Mouse (Mus musculus): ENCODE measurements at regions not wholly inside any gene's neighbourhood (a gene's known extent, or its start where the extent isn't known, plus 50 kb on each side); places are given as distances from the start of the nearest gene placed in this dataset.

DNA sequence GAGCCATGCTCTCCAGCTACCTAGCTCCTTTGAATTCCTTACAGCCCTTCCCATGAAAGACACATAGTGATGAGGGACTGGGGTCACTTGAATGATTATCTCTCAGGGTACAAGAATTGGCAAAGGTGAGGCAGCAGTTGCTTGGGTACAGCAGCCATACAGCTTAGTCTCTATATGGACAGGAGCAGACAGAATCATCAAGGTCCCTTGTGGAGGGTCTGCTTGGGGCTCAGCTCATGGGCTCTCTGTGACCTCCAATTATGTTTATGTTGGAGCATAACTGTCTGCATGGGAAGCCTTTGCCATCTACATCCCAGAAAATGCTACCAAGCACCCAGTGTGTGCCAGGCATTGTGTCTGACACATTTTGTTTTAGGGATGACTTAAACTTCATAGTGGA, 118.4 kb upstream of the Lhcgr start:
- no peak for DNase-seq (ENCODE audit: low read depth)

DNA sequence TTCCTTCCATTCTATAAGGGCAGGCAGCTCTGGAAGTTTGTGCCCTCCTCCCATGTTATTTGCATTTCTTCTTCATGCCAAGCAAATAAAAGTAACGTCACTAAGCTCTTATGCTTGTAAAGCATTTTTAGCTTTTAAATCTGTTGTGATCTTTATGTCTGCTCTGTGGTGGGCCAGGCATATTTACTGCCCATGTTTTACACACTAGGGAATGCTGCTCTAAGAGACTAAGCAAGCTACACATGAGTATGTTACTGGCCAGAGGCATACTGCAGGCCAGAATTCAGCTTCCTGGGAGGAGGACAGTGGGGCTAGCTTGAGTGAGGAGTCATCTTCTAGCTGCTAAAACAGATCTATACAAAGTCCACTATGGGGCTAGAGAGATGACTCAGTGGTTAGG, 110.0 kb upstream of the Lhcgr start:
- DNase-seq (ENCODE audit: low read depth): no peak

DNA sequence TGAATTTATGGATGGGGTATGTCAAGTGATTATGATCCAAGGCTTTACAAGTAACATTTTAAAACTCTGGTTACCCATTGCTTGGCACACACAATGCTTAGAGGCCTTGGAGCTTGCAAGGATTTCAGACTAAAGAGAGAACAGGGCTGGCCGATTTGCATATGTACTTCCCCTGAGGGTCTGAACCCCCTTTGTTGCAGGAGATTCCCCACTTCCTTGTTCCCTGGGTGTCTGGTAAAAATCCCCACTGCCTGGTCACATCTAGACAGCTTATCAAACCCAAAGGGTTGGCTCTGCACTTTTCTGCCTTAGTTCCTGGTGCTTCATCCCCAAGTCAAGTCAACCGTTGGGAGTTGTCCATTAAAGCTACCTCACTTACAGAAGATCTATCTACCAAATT, 109.1 kb upstream of the Lhcgr start:
- DNase-seq (ENCODE audit: low read depth): no peak

DNA sequence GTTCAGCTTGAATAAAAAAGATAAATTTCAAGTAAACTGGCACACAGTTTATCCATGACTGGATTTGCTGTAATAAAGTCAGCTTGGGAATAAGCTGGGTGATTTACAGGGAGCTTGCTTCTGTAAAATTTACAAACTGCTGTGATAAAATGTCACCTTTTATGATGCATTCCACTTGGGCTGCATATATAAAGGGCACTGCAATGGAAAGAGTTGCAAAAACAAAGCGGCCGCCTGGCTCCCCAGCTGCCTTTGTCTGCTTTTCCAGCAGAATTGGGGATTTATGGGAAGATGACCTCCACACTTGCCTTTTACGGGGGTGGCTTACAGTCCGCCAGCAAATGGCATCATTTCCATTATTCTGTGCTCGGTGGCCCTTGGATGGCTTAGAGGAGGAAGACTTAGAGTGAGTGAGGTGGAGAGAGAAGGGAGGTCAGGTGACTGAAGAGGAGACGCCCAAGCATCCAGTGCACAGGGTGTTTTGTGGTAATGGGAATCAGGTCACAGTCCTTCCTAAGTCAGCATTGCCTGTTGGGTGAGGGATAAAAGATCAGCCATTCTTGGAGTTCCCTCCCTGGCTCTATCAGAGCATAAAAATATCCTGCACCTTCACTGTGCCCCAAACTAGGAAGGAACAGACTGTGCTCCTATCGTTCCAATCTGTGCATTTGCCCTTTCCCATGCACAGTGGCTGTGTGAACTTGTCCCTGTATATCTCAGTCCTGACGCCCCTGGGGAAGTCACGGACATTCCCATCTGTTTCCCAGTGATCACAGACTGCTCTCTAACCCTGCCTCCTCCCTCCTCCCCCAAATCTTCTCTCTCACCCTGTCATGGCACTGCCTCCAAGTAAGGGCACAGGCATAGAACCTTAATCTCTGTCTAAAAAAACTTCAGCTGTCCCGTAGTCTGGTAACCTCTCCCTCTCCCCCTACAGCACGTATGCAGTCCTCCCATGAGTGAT, 107.2 kb upstream of the Lhcgr start:
- DNase-seq (ENCODE audit: low read depth): no peak

DNA sequence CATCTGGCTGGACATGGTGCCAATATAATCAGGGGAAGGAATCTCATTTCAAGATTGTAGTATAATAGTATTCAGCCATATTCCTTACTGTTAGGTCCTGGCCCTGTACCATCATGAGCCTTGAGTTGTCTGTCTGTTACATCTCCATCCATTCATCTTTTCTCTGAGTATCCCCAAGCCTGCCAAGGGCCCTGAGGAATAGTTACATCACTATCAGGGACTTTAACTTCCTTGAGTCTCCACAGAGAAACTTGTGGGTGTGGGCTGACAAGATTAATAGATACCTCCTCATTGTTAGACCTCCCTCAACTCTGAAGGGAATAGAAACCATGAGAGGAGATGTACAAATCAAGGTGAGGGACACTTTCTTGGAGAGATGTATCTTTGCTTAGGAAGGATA, 101.7 kb upstream of the Lhcgr start:
- DNase-seq (ENCODE audit: low read depth): no peak

DNA sequence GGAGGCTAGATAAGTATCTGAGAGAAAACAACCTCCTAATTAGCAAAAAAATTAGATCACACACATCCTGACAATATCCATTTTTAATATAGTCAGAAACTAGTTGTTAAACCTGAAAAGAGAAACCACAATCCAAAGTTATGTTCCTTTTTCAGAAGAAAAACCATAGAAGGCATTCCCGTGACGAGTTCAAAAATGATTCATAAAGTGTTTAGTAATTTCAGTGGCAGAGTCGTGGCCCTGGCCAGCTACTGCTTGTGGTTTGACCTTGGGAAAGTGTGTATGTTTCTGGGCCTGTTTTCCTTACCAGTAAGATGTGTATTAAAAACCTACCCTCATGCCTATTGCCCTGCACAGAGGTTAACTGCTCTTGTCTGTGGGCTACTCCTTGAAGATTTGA, 93.7 kb upstream of the Lhcgr start:
- peak; percentile 62 for DNase-seq (ENCODE audit: low read depth)

DNA sequence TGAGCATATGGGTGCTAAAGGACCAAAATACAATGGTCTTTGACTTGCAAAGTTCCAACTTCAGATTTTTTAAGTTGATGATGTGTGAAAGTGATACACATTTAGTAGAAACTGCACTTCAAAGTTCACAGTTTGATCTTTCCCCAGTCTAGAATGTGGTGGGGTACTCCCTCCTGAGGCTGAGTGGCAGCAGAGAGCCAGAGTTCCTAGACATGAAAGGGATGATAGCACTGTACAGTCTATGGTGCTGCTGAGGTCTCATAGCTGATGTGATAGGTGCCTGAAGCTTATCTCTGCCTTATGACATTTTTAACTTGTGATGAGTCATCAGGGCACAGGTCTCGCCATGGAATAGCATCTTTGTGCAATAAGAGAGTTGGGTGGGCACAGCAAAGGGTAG, 87.9 kb upstream of the Lhcgr start:
- peak; percentile 46 for DNase-seq (ENCODE audit: low read depth)

DNA sequence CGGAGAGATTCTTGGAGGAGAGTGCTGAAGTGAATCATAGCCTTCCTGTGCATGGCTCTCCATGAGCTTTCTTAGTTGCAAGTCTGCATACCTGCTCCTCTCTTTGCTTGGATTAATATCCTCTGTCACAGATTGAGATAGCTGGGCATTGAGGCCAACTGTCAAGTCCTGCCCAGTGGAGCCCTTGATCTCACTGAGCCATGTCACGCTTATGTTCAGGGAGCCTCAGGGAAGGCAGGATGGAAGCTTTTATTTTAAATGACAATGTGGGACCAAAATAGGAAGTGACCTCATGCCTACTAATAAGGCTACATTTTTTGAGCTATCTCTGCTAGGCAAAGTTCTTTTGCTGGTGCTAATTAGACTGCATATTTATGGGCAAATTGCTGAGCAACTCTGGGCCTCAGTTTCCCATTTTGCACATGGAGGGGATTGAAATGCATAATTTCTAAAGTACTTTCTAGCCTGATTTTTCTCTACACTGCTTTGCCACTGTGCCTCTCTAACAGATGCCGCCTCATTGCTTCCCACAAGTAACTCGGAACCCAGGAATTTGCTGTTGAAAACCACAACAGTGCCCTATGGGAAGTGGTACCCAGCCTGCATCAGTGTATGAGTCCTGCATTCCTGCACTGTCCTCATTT, 78.7 kb upstream of the Lhcgr start:
- no peak for DNase-seq (ENCODE audit: low read depth)

DNA sequence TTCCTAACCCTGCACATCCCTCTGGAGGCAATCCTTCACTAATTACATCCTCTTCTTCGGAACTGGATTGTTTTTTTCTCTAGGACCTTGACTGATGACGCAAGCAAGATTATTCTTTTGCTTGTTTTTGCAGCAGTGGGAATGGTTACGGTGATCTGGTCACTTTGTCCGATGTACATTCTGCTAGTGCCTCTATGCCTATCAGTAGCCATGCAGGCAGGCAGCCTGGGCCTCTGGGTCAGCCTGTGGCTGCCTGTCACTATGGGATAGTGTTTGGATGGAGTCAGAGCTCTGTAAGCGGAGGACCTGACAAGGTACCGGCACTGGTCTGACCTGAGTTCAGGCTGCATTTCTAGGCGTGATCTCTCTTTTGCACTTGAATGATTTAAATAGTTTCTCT, 72.8 kb upstream of the Lhcgr start:
- no peak for DNase-seq (ENCODE audit: low read depth)

DNA sequence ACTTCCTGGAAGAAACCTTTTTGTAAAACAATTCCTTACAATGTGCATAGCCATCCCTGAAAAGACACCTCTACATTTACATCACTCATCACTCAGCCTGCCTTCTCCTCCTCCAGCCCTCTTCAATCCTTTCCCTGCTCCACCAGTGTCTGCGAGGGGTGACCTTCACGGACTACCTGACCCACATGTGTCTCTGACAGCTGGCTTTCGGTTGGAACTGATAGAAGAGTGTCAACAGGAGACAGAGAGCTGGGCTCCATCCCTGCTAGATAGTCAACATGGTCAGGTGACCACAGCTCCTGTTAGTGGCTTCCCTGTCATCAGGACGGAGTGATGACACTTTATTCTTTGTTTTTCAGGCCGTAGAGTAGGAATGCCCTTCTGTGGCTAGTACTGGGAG, 72.4 kb upstream of the Lhcgr start:
- no peak for DNase-seq (ENCODE audit: low read depth)

DNA sequence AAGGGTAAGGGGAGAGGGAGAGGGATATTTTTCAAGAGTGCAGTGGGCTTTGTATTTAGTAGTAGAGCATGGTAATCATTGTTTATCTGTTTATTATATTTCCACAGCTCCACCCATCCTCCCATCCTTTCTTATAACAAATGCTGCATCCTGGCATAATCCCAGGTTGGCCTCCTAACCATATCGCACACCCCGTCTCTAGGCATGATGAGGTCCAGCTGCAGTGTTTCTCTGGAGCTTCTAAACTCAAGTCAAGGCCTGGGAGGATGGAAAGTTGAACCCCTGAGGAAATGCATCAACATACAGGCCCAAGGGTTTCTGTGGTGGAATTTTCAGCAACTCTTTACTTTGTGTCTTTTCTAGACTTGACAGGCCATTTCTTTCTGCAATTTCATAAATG, 69.3 kb upstream of the Lhcgr start:
- DNase-seq (ENCODE audit: low read depth): no peak

DNA sequence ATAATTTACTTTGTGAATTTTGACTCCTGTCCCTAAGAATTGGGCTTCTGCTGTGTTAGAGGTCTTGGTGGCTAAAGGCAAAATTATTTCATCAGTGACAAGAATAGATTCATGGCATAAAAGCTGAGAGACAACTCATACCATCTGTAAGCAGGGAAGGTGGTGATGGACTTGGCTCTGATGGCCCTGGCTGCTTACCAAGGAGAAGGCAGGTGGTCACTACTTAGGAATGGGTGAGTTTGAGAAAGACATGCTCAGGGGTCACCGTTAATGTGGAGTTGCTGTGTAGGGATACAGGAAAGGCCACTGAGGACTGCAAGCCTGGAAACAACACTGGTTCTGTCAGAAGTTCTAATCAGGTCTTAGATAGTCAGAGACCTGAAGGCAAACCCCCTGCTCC, 68.8 kb upstream of the Lhcgr start:
- no peak for DNase-seq (ENCODE audit: low read depth)

DNA sequence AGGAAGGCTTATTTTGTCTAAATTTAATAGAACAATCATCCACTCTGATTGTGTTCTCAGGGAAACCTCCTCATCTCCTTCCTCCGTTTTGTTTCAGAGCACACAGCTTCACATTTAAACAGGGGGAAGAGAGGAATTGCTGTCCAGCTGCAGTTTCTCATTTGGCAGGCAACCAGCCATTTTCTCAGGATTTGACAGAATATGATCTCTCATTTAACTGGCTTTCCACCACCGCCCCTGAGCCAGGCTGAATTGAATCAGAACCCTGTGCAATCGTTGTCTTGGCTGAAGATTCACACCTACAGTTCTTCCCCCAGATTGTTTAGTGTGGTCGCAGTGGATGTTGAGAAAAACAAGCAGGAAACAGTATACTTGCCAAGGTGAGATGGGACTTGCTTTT, 66.9 kb upstream of the Lhcgr start:
- no peak for DNase-seq (ENCODE audit: low read depth)

DNA sequence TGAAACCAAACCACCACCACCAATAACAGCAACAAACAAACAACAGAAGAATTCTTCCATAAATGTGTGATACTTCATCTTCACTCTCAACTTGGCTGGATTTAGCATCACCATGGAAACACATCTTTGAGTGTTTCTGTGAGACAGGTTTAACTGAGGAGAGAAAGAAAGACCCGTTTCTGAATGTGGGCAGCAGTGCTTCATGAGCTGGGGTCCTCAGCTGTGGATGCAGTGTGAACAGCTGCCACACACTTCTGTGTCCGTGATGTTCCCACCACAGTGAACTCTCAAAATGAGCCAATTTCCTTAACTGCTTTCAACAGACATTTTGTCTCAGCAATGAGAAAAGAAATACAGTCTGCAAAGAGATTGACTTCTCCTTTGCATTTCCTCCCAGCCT, 55.5 kb upstream of the Lhcgr start:
- no peak for DNase-seq (ENCODE audit: low read depth)

DNA sequence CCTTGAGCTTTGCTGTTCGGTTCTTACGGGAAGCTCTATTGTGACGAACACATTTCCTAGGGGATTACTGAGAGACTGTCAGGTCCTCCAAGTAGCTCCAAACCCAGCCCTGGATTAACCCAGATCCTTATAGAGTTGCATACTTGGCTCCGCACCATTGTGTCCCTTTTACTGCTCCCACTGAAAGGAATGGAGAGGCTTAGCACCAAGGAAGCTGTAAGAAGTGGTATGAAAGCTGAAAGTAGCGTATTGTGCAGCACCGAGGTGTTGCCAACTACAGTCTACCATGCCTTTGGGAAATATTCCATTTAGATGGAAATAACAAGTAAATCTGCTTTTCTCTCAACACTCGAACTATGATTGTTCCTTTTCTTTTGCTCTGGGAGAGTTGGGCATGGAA, 53.5 kb upstream of the Lhcgr start:
- DNase-seq (ENCODE audit: low read depth): no peak

Data from 416B (cell line).